Mouse (Mus musculus) duodenum, adult 2 months (tissue): Measurements from ENCODE around the gene Olfr1339. TPM values are rescaled to one million over a fixed set of nuclear protein-coding genes. Genes with fewer than 3 reads are reported as not detected.

Experiments
- polyA plus RNA-seq: library from polyadenylated mRNA; depleted of rRNA; stranded (reverse); fragments of >200 nt; gene quantifications from 2 replicates; pipeline ENCODE4 v1.2.3, GENCODE M21; 2012; ENCODE audit warnings: low replicate concordance; rRNA removed

Olfr1339 gene
- not detected in 2 replicates for polyA plus RNA-seq

DNA sequence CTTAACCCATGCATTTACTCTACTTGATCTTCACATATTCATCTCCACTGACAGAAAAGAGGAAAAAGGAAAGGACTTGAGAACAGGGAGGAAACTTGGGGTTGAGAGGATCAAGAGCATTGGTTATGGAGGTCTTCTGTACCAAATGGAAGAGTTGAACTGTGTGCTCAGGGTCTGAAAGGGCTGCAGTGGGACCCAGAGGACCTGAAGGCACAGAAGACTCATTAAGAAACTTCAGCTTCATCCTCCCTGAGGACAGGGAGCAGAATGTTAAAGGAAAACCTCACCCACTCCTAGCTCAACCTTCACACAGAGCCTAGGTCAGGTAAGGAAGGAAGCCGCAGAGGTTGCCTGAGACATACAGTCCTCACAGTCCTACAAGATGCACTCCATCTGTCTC, at the start of gene Olfr1339:
TSS of gene Olfr1339 (plus strand) at position 301 of the 400 bp plus-strand sequence.

DNA sequence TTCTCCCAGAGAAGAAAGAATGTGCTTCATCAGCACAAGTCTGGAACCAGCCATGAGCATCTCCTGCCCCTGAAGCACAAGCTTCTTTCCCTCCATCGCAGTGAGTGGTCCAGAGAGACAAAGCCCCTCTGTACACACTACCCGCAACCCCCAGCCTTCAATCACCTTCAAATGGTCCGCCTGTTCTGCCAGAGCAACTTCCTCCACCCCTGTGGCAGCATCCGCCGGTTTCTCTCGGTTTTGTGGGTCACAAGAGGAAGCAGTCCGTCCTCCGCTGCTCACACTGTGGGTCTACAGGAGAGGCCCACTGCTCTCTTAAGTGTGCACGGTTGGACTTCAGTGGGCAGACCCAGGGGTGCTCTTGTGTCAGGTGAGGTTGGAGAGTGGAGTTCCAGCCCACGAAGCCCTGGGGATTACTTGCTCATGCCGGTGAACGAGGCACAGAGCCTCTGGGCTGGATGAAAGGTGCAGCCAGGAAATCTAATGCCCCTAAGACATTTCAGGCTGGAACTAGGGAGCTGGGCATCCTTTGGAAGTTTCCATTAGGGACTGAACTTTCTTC, 39.5 kb upstream of the Olfr1339 start, which contains the start of gene Olfr1342:
TSS of gene Olfr1342 (minus strand) at position 345 of the 562 bp plus-strand sequence.

DNA sequence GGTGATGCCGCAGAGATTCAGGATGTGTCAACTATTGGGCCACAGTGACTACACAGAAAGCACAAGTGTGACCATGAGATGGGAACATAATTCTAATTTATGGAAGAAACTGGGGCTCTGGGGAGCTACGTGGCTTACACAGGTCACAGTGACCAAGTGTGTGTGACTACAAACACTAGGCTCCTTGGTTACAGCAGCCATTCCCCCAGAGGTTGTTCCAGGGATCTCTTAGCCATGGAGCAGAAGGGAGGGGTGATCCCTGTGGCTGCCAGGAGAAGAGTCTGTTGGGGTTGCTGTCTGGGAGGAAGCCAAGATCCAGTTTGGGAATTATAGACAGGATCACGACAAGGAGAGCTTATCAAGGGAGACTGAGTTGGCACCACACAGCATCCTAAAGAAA, 28.8 kb upstream of the Olfr1339 start, which contains the start of gene Olfr1341:
TSS of gene Olfr1341 (plus strand) at position 301 of the 400 bp plus-strand sequence.

DNA sequence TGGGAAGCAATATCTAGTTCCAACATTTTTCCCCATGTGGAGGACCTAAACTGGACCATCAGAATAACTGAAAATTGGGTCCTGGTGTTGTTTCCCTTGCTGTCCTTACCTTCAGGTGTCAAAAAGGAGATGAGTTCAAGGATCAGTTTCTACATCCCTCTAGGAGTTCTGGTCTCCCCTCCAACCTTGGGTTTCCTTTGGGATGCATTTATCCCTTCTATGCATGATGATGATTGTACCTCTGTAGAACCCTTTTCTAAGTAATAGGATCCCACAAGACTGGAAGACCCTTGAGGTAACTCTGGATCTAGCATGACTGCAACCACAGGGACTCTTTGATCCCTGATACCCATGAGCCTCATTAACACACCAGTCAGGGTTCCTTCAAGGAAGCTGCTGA, 12.1 kb upstream of the Olfr1339 start, which contains the start of gene Olfr1340:
TSS of gene Olfr1340 (plus strand) at position 301 of the 400 bp plus-strand sequence.

DNA sequence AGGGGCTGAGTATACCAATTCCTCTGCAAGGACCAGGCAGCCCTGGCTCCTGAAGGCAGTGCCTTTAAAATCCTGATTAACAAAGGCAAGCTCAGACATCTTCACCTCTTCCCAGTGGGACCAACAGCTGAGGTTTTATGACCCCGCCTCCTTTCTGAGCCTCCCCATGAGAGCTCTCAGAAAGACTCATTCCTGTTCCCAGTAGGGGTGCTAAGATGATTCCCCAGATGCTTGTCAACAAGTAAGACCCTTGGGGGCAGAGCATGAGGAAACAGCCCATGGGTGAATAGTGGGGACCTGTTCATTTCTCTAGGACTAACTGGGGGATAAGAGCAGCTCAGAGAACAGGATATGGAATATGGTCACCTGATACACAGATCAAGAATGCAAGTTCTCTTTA, 26.7 kb downstream of the Olfr1339 start, which contains the start of gene Olfr1338:
TSS of gene Olfr1338 (minus strand) at position 101 of the 400 bp plus-strand sequence.

DNA sequence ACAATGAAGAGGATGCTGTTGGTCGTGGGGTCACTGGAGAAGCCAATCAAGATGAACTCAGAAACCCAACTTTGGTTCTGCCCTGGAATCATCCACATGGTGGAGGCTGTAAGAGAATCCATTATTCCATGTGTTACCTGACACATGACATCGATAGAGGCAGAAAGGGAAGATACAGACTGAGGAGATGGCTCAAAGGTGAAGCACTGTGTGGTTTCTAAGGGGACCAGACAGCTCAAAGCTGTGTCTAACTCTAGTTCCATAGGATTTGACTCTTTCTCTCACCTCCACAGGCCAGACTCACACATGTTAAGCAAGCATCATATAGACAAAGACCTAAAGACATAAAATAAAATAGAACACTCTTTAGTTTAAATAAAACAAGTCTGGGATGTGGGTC, 50.5 kb downstream of the Olfr1339 start, which contains the start of gene Olfr1337:
TSS of gene Olfr1337 (minus strand) at position 101 of the 400 bp plus-strand sequence.

Other genes starting within 250 kb of the Olfr1339 start
- gene Tie1, start 242.1 kb upstream of the Olfr1339 start, polyA plus RNA-seq, result 11.4 and 13.4 TPM in 2 replicates
- 123 and 172 TPM in 2 replicates for gene 2610528J11Rik, start 205.2 kb upstream of the Olfr1339 start, polyA plus RNA-seq
- gene Tmem125, start 188.1 kb upstream of the Olfr1339 start, polyA plus RNA-seq, result 39.9 and 58.3 TPM in 2 replicates
- gene Cfap57, start 111.4 kb upstream of the Olfr1339 start, polyA plus RNA-seq, result 0.09 TPM in 1 of 2 replicates, not detected in the other
- 5.3 and 6.0 TPM in 2 replicates for gene Ebna1bp2, start 111.4 kb upstream of the Olfr1339 start, polyA plus RNA-seq
- gene Olfr62, start 73.2 kb upstream of the Olfr1339 start, polyA plus RNA-seq, result not detected in 2 replicates
- not detected in 2 replicates for gene Olfr1342, start 39.4 kb upstream of the Olfr1339 start, polyA plus RNA-seq
- not detected in 2 replicates for gene Olfr1341, start 28.7 kb upstream of the Olfr1339 start, polyA plus RNA-seq
- gene Olfr1340, start 12.0 kb upstream of the Olfr1339 start, polyA plus RNA-seq, result not detected in 2 replicates
- not detected in 2 replicates for gene Olfr1338, start 26.6 kb downstream of the Olfr1339 start, polyA plus RNA-seq
- gene Olfr1337, start 50.4 kb downstream of the Olfr1339 start, polyA plus RNA-seq, result not detected in 2 replicates
- gene Olfr1335, start 77.8 kb downstream of the Olfr1339 start, polyA plus RNA-seq, result not detected in 2 replicates
- not detected in 2 replicates for gene Olfr1333, start 104.1 kb downstream of the Olfr1339 start, polyA plus RNA-seq
- gene Olfr1331, start 132.5 kb downstream of the Olfr1339 start, polyA plus RNA-seq, result not detected in 2 replicates
- not detected in 2 replicates for gene Olfr1330, start 156.4 kb downstream of the Olfr1339 start, polyA plus RNA-seq
- gene Olfr1329, start 185.3 kb downstream of the Olfr1339 start, polyA plus RNA-seq, result not detected in 2 replicates
- not detected in 2 replicates for gene Olfr1328, start 206.4 kb downstream of the Olfr1339 start, polyA plus RNA-seq
- not detected in 2 replicates for gene Lao1, start 229.4 kb downstream of the Olfr1339 start, polyA plus RNA-seq